Mouse (Mus musculus): ENCODE measurements around the gene Fnip2. TPM values are rescaled to one million over a fixed set of nuclear protein-coding genes. Genes with fewer than 3 reads are reported as not detected.

The Fnip2 gene
- total RNA-seq, 1 experiment from 2014 or later, result 7.7 TPM

GRCm38 (mm10) chr3:79413492-79413891, 154.1 kb downstream of the Fnip2 start:
- DNase-seq, result no peak

GRCm38 (mm10) chr3:79411666-79412065, 155.9 kb downstream of the Fnip2 start:
- DNase-seq, result no peak

GRCm38 (mm10) chr3:79410629-79410995, 157.0 kb downstream of the Fnip2 start:
- DNase-seq, result no peak

GRCm38 (mm10) chr3:79409927-79410628, 157.5 kb downstream of the Fnip2 start:
- DNase-seq, result no peak

GRCm38 (mm10) chr3:79408546-79408945, 159.1 kb downstream of the Fnip2 start:
- no peak for DNase-seq

Other genes starting within 250 kb of the Fnip2 start
- not detected in 2 replicates for gene Gm17359, start 231.1 kb downstream of the Fnip2 start, total RNA-seq (2021)
- gene Ppid, start 23.5 kb upstream of the Fnip2 start, total RNA-seq (2021), result 55.7 and 62.3 TPM in 2 replicates
- 3.9 TPM in 2 replicates for gene 4930579G24Rik, start 61.3 kb upstream of the Fnip2 start, total RNA-seq (2021)
- gene Etfdh, start 61.7 kb upstream of the Fnip2 start, total RNA-seq (2021), result 163 and 173 TPM in 2 replicates
- gene Rxfp1, start 170.1 kb upstream of the Fnip2 start, total RNA-seq (2021), result 0.06 TPM in 1 of 2 replicates, not detected in the other